Comparison of ENCODE assay signal across 16 mouse cellular contexts in genomic region chr2:71104696-71105095, GRCm38 (mm10).
"Had no signal": no experiment of that assay in that cellular context is flagged by ENCODE, and none has a peak within 500 bp of the region (broad histone marks: within the 10 kb centered on the region; RNA-seq: fewer than 3 reads in every experiment).

No protein-coding gene starts in this region.

- H3K4me3 ChIP-seq: layer of hippocampus, adult 2 months; midbrain, embryonic 13.5 days had no signal

- H3K4me1 ChIP-seq: midbrain, embryonic 13.5 days had no signal

- H3K27ac ChIP-seq: kidney, postnatal 0 days; layer of hippocampus, adult 2 months; liver, embryonic 14.5 days; macrophage; midbrain, embryonic 13.5 days had no signal

- DNase-seq: kidney, adult 2 months; kidney, postnatal 25 days; layer of hippocampus, adult 9-11 months; liver, postnatal 0 days; lung, embryonic 14.5 days; right cerebral cortex, adult 18-20 months; right cerebral cortex, postnatal 14 days; right cerebral cortex, postnatal 4 days; thymus, adult 18-20 months; thymus, postnatal 36 days had no signal

- ATAC-seq: intestine, postnatal 0 days; midbrain, embryonic 13.5 days had no signal

- H3K27me3 ChIP-seq: midbrain, embryonic 13.5 days had no signal
